Mouse (Mus musculus) midbrain, postnatal 0 days (tissue): ENCODE results near the gene Gm17720. TPM values are rescaled to one million over a fixed set of nuclear protein-coding genes. Genes with fewer than 3 reads are reported as not detected.
"Not testable (repeated sequence)": the region's sequence is repeated elsewhere in the genome, so short reads cannot be mapped to it uniquely, and the experiment has no call there.

ENCODE experiments used
- ATAC-seq: fragments of 200-750 bp; cut with Nextera tagmentation; 2 replicates; pipeline ENCODE4 v1.8.0; 2017; ENCODE audit warnings: moderate number of reproducible peaks, mild to moderate bottlenecking, moderate TSS enrichment, moderate library complexity; ENCODE audit not compliant: low FRiP score
- DNase-seq: peaks from one replicate; pipeline ENCODE4 v3.0.0-alpha.2; 2015; ENCODE audit warnings: low spot score
- H3K27ac ChIP-seq: fragments of 300-500 bp; sonication (generic); 2 replicates; pipeline ENCODE4 v1.5.1; 2014; ENCODE audit warnings: low read depth, mild to moderate bottlenecking, low read length, mixed read lengths
- H3K27me3 ChIP-seq: fragments of 300-500 bp; sonication (generic); 2 replicates; pipeline ENCODE4 v1.6.1; 2014; ENCODE audit warnings: low read length, control low read depth, mixed read lengths; ENCODE audit not compliant: insufficient read depth
- H3K36me3 ChIP-seq: fragments of 300-500 bp; sonication (generic); 2 replicates; pipeline ENCODE4 v1.6.1; 2014; ENCODE audit warnings: low read length, control low read depth, mixed read lengths; ENCODE audit not compliant: insufficient read depth
- H3K4me1 ChIP-seq: fragments of 300-500 bp; sonication (generic); 2 replicates; pipeline ENCODE4 v1.6.1; 2014; ENCODE audit warnings: mild to moderate bottlenecking, control low read depth, antibody characterized with exemption, low read length, mixed read lengths; ENCODE audit not compliant: insufficient read depth
- H3K4me2 ChIP-seq: fragments of 300-500 bp; sonication (generic); 2 replicates; pipeline ENCODE4 v1.6.1; 2014; ENCODE audit warnings: low read depth, mild to moderate bottlenecking, low read length, mixed read lengths; ENCODE audit not compliant: poor library complexity, severe bottlenecking
- H3K4me3 ChIP-seq: fragments of 300-500 bp; sonication (generic); 2 replicates; pipeline ENCODE4 v1.5.1; 2014; ENCODE audit warnings: low read depth, mild to moderate bottlenecking, low read length, moderate library complexity
- H3K9ac ChIP-seq: fragments of 300-500 bp; sonication (generic); replicated peaks from 2 replicates; pipeline ENCODE4 v1.6.1; 2014; ENCODE audit warnings: mild to moderate bottlenecking, low read length, moderate library complexity, mixed read lengths; ENCODE audit not compliant: poor library complexity, severe bottlenecking
- H3K9me3 ChIP-seq: fragments of 300-500 bp; sonication (generic); 2 replicates; pipeline ENCODE4 v1.6.1; 2016; ENCODE audit warnings: low read length, control low read depth
- CTCF ChIP-seq: IDR thresholded peaks from 2 replicates; pipeline ENCODE4 v1.5.1; 2016; ENCODE audit warnings: antibody characterized with exemption, mild to moderate bottlenecking
- WGBS: fragments of 180-500 bp; shearing (Covaris S2); extraction: QIAGEN DNeasy Blood & Tissue Kit; methylation state at CpG from one replicate; pipeline ENCODE4 v1.1.7; 2014; 5-methylcytosine and 5-hydroxymethylcytosine counted together
- polyA plus RNA-seq: library from polyadenylated mRNA; unstranded; fragments of >200 nt; fragmentation: Nextera tagmentation; extraction: Ambion mirVana; gene quantifications from 2 replicates; pipeline ENCODE4 v1.2.1, GENCODE M21; 2015
- total RNA-seq: library from RNA; depleted of rRNA; stranded (reverse); fragments of >200 nt; gene quantifications from 2 replicates; pipeline ENCODE4 v1.2.3, GENCODE M21; 2014; rRNA removed

Gene Gm17720
- total and polyA plus RNA-seq, 2 experiments from 2014 or later: not detected

DNA sequence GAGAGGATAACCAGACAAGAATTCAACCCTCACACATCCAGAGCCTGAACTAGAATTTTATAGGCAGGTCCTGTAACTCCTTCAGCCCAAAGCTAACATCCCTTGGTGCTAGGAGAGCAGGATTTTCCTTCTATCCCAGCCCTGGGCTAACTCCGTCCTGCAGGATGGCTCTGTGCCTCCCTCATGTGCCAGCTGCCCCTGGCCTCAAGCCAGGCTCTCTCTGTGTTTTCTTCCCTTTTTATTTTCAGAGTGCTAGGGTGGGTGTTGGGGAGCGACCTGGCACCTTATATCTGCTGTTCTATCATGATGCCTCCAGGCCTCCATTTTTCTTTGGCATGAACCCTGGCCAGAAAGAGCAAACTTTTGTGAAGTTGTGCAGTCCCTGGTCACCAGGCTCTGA lies 66.4 kb downstream of the Gm17720 start:
- no peak for ATAC-seq
- Histone ChIP-seq H3K27me3 (no peaks in the 10 kb centered on the region), H3K4me1 (no peaks in the 10 kb centered on the region), H3K36me3 (no peaks in the 10 kb centered on the region), H3K9ac (no peak overlapping the region), H3K4me3 (no peak overlapping the region), H3K4me2 (no peak overlapping the region), H3K27ac (no peak overlapping the region), H3K9me3 (no peaks in the 10 kb centered on the region)
- WGBS: 53% methylated on average over 2 of the region's 2 CpGs
- peak; percentile 19 for DNase-seq
- no peak for TF ChIP-seq CTCF

DNA sequence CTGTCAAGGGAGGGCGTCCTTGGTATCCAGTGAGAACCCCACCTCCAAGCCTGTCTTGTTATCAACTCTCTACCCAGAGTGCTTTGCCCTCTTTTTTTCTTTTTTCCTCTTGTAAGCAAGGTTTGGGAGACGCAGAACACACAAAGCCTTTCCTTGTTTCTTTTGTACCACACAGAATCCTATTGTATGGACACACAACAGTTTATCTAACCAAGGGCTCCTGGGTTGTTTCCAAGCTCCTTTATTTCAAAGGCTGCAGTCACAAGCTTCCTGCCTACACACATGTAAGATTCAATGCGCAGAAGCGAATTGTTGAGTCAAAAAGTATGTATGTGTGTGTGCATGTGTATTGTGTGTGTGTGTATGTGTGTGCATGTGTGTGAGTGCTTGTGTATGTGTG lies 68.2 kb downstream of the Gm17720 start:
- TF ChIP-seq CTCF: no peak
- no peak for ATAC-seq
- WGBS: 54% methylated on average over 4 of the region's 4 CpGs

DNA sequence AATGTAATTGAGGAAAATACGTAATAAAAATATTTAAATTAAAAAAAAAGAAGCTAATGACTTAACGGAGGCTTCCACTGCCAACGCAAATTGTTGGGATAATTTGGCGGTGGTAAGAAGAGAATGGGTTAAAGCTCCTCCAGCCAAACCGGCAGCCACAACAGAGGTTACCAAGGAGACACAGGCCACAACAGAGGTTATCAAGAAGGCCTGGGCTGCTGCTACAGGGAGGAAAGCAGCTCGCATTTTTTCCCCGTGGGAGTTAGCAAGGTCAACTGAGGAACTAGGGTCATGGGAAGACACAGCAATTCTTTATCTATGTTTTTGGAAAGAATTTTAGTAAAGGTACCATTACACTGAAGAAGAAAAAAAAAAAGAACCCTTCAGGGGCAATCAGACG lies 68.8 kb downstream of the Gm17720 start:
- 38% methylated on average over 8 of the region's 8 CpGs for WGBS
- not testable (repeated sequence) for H3K27ac ChIP-seq, H3K9ac ChIP-seq, H3K4me1 ChIP-seq, DNase-seq, H3K27me3 ChIP-seq, H3K4me3 ChIP-seq, H3K4me2 ChIP-seq, H3K9me3 ChIP-seq, H3K36me3 ChIP-seq, ATAC-seq

More for the DNA sequence above, 68.2 kb downstream of the Gm17720 start:
- Histone ChIP-seq H3K9ac (no peak overlapping the region), H3K4me1 (no peaks in the 10 kb centered on the region), H3K4me2 (no peak overlapping the region), H3K27me3 (no peaks in the 10 kb centered on the region), H3K36me3 (no peaks in the 10 kb centered on the region), H3K4me3 (no peak overlapping the region), H3K27ac (no peak overlapping the region), H3K9me3 (no peaks in the 10 kb centered on the region)
- DNase-seq: no peak

Other genes with a start within 250 kb of the Gm17720 start
- gene Phlpp2, start 234.2 kb downstream of the Gm17720 start, total RNA-seq: 11.6 and 14.7 TPM in 2 replicates
- gene Phlpp2, start 234.2 kb downstream of the Gm17720 start, polyA plus RNA-seq: 3.0 and 4.7 TPM in 2 replicates
- gene Marveld3, start 140.6 kb downstream of the Gm17720 start, total RNA-seq: 0.47 and 1.4 TPM in 2 replicates
- gene Marveld3, start 140.6 kb downstream of the Gm17720 start, polyA plus RNA-seq: 1.1 and 1.6 TPM in 2 replicates
- not detected in 2 replicates for gene Tat, start 112.3 kb downstream of the Gm17720 start, total RNA-seq
- gene Tat, start 112.3 kb downstream of the Gm17720 start, polyA plus RNA-seq: 0.14 and 0.15 TPM in 2 replicates
- gene Chst4, start 63.0 kb downstream of the Gm17720 start, total RNA-seq: not detected in 2 replicates
- not detected in 2 replicates for gene Chst4, start 63.0 kb downstream of the Gm17720 start, polyA plus RNA-seq
- gene Zfp612, start 23.0 kb downstream of the Gm17720 start, total RNA-seq: 13.6 and 15.7 TPM in 2 replicates
- gene Zfp612, start 23.0 kb downstream of the Gm17720 start, polyA plus RNA-seq: 16.5 and 16.7 TPM in 2 replicates
- gene Gm21964, start 1.5 kb downstream of the Gm17720 start, total RNA-seq: not detected in 2 replicates
- gene Gm21964, start 1.5 kb downstream of the Gm17720 start, polyA plus RNA-seq: not detected in 2 replicates
- gene Calb2, start 65.5 kb upstream of the Gm17720 start, total RNA-seq: 105 and 126 TPM in 2 replicates
- 295 and 359 TPM in 2 replicates for gene Calb2, start 65.5 kb upstream of the Gm17720 start, polyA plus RNA-seq
- gene Cmtr2, start 112.9 kb upstream of the Gm17720 start, total RNA-seq: 17.1 and 19.1 TPM in 2 replicates
- gene Cmtr2, start 112.9 kb upstream of the Gm17720 start, polyA plus RNA-seq: 7.4 and 7.7 TPM in 2 replicates
- gene Hydin, start 164.2 kb upstream of the Gm17720 start, total RNA-seq: 0.52 and 0.88 TPM in 2 replicates
- gene Hydin, start 164.2 kb upstream of the Gm17720 start, polyA plus RNA-seq: 0.37 and 0.49 TPM in 2 replicates